Mouse (Mus musculus) myocyte (in vitro differentiated cells): ENCODE measurements around the gene Tex44. TPM values are rescaled to one million over a fixed set of nuclear protein-coding genes. Genes with fewer than 3 reads are reported as not detected.

Experiments
- H3K27me3 ChIP-seq: one replicate; pipeline ENCODE4 v1.6.1; 2011; ENCODE audit not compliant: control insufficient read depth, insufficient read depth, insufficient read length
- H3K36me3 ChIP-seq: one replicate; pipeline ENCODE4 v1.6.1; 2011; ENCODE audit not compliant: control insufficient read depth, insufficient read depth
- H3K4me2 ChIP-seq: one replicate; pipeline ENCODE4 v1.6.1; 2011; ENCODE audit warnings: low read depth, control low read depth
- H3K4me3 ChIP-seq: one replicate; pipeline ENCODE4 v1.5.1; 2011; ENCODE audit warnings: mild to moderate bottlenecking, control low read depth, moderate library complexity
- H3K79me2 ChIP-seq: one replicate; pipeline ENCODE4 v1.6.1; 2011; ENCODE audit not compliant: control insufficient read depth, insufficient read depth
- H3ac ChIP-seq: one replicate; pipeline ENCODE4 v1.6.1; 2011; ENCODE audit not compliant: control insufficient read depth, insufficient read length
- CEBPB ChIP-seq: IDR thresholded peaks from 2 replicates; pipeline ENCODE4 v1.6.1; 2011; ENCODE audit warnings: mild to moderate bottlenecking, moderate library complexity; ENCODE audit not compliant: poor library complexity, insufficient read depth, severe bottlenecking
- E2F4 ChIP-seq: IDR thresholded peaks from one replicate; pipeline ENCODE4 v1.6.1; 2011; ENCODE audit warnings: mild to moderate bottlenecking, control low read depth, moderate library complexity; ENCODE audit not compliant: insufficient read depth
- MAX ChIP-seq: IDR thresholded peaks from one replicate; pipeline ENCODE4 v1.6.1; 2011; ENCODE audit warnings: low read depth, mild to moderate bottlenecking, control low read depth
- MYOD1 ChIP-seq, 3 experiments: IDR thresholded peaks; one replicate each; pipeline ENCODE4 v1.6.1; 2011; ENCODE audit warnings: control low read depth in 2 of 3, low read depth in 2 of 3, mild to moderate bottlenecking in 2 of 3, moderate library complexity in 1 of 3; ENCODE audit not compliant: insufficient read length in 2 of 3, control insufficient read depth in 1 of 3
- MYOG ChIP-seq, 3 experiments: IDR thresholded peaks; one replicate each; pipeline ENCODE4 v1.6.1; 2011; ENCODE audit warnings: control low read depth in 2 of 3, low read depth in 2 of 3, mild to moderate bottlenecking in 2 of 3; ENCODE audit not compliant: insufficient read length in 2 of 3, control insufficient read depth in 1 of 3, insufficient read depth in 1 of 3
- POLR2A ChIP-seq: IDR thresholded peaks from one replicate; pipeline ENCODE4 v1.6.1; 2011; ENCODE audit warnings: low read depth, mild to moderate bottlenecking, control low read depth, moderate library complexity; ENCODE audit not compliant: insufficient read length
- POLR2AphosphoS2 ChIP-seq: IDR thresholded peaks from one replicate; pipeline ENCODE4 v1.6.1; 2011; ENCODE audit warnings: low read depth, control low read depth; ENCODE audit not compliant: insufficient read length
- REST ChIP-seq: IDR thresholded peaks from one replicate; pipeline ENCODE4 v1.6.1; 2011; ENCODE audit warnings: mild to moderate bottlenecking, control low read depth, moderate library complexity; ENCODE audit not compliant: insufficient read depth, insufficient read length
- SRF ChIP-seq: IDR thresholded peaks from one replicate; pipeline ENCODE4 v1.6.1; 2011; ENCODE audit warnings: low read depth; ENCODE audit not compliant: control insufficient read depth, insufficient read length
- TCF12 ChIP-seq: IDR thresholded peaks from one replicate; pipeline ENCODE4 v1.6.1; 2011; ENCODE audit warnings: mild to moderate bottlenecking, control low read depth; ENCODE audit not compliant: poor library complexity, insufficient read depth, severe bottlenecking
- TCF3 ChIP-seq: IDR thresholded peaks from one replicate; pipeline ENCODE4 v1.6.1; 2011; ENCODE audit warnings: low read depth, control low read depth; ENCODE audit not compliant: insufficient read length
- USF1 ChIP-seq: IDR thresholded peaks from one replicate; pipeline ENCODE4 v1.6.1; 2011; ENCODE audit warnings: low read depth, mild to moderate bottlenecking, control low read depth, moderate library complexity
- polyA plus RNA-seq: library from polyadenylated mRNA; unstranded; fragments of >200 nt; fragmentation: generic; extraction: Trizol; gene quantifications from one replicate; pipeline ENCODE4 v1.2.1, GENCODE M21; 2012; ENCODE audit warnings: missing spikeins

Tex44 gene
- polyA plus RNA-seq, 1 experiment = not detected

GRCm38 (mm10) chr1:86448272-86448671 is 22.1 kb downstream of the Tex44 start:
- Histone ChIP-seq H3K27me3 (no peaks in the 10 kb centered on the region), H3K36me3 (no peaks in the 10 kb centered on the region), H3K79me2 (no peaks in the 10 kb centered on the region), H3ac (no peak overlapping the region), H3K4me3 (no peak overlapping the region), H3K4me2 (peak overlapping the region; percentile 65)
- TF ChIP-seq POLR2A (no peak), MYOG (IDR thresholded peaks at IDR 0.05; ENCODE audit: control insufficient read depth in 1 of 3, insufficient read depth in 1 of 3, insufficient read length in 2 of 3, low read depth in 2 of 3) (peak in 2 of 3 experiments; percentile 8 to 13), POLR2AphosphoS2 (no peak), REST (no peak), TCF3 (no peak), MYOD1 (IDR thresholded peaks at IDR 0.05; ENCODE audit: control insufficient read depth in 1 of 3, insufficient read length in 2 of 3, low read depth in 2 of 3) (peak in 1 of 3 experiments; percentile 31), CEBPB (no peak)

GRCm38 (mm10) chr1:86449966-86450365 is 23.8 kb downstream of the Tex44 start:
- H3K4me3 ChIP-seq = no peak overlapping the region
- no peak overlapping the region for H3ac ChIP-seq
- H3K79me2 ChIP-seq = no peaks in the 10 kb centered on the region
- TF ChIP-seq USF1 = no peak
- TF ChIP-seq E2F4 = no peak
- no peak for TF ChIP-seq CEBPB
- TF ChIP-seq MYOD1 (IDR thresholded peaks at IDR 0.05; ENCODE audit: control insufficient read depth in 1 of 3, insufficient read length in 2 of 3, low read depth in 2 of 3) = no peak
- TF ChIP-seq SRF = no peak
- no peak for TF ChIP-seq POLR2AphosphoS2
- no peak for TF ChIP-seq MAX
- TF ChIP-seq REST = no peak
- no peak for TF ChIP-seq MYOG (IDR thresholded peaks at IDR 0.05; ENCODE audit: control insufficient read depth in 1 of 3, insufficient read depth in 1 of 3, insufficient read length in 2 of 3, low read depth in 2 of 3)
- no peak for TF ChIP-seq POLR2A
- TF ChIP-seq TCF3 = no peak
- no peak for TF ChIP-seq TCF12
- H3K4me2 ChIP-seq = no peak overlapping the region
- no peaks in the 10 kb centered on the region for H3K27me3 ChIP-seq
- no peaks in the 10 kb centered on the region for H3K36me3 ChIP-seq

DNA sequence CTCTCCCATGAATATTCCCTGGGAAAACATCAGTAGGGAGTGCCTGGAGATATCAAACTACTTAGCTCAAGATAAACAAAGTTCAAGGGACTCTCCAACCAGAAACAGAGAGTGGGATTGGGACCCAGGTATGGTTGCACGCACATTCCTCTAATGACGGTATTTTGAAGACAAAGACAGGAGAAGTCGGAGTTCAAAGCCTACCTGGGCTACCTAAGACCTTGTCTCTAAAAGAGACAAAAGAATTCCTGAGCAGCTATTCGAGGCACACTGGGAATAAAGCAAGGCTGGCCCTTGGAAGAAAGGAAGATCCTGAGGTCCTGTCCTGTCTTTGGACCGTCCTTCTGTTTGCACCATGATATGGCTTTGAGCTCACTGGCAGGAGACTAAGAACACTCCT is 26.6 kb downstream of the Tex44 start:
- no peak overlapping the region for H3K4me3 ChIP-seq
- no peaks in the 10 kb centered on the region for H3K27me3 ChIP-seq
- no peaks in the 10 kb centered on the region for H3K36me3 ChIP-seq
- H3ac ChIP-seq = no peak overlapping the region
- H3K4me2 ChIP-seq = no peak overlapping the region
- no peaks in the 10 kb centered on the region for H3K79me2 ChIP-seq
- TF ChIP-seq SRF (no peak), CEBPB (no peak), MYOG (IDR thresholded peaks at IDR 0.05; ENCODE audit: control insufficient read depth in 1 of 3, insufficient read depth in 1 of 3, insufficient read length in 2 of 3, low read depth in 2 of 3) (no peak), TCF12 (no peak), POLR2A (no peak), REST (no peak), TCF3 (no peak), POLR2AphosphoS2 (no peak), E2F4 (no peak), MAX (no peak), USF1 (no peak), MYOD1 (IDR thresholded peaks at IDR 0.05; ENCODE audit: control insufficient read depth in 1 of 3, insufficient read length in 2 of 3, low read depth in 2 of 3) (no peak)

DNA sequence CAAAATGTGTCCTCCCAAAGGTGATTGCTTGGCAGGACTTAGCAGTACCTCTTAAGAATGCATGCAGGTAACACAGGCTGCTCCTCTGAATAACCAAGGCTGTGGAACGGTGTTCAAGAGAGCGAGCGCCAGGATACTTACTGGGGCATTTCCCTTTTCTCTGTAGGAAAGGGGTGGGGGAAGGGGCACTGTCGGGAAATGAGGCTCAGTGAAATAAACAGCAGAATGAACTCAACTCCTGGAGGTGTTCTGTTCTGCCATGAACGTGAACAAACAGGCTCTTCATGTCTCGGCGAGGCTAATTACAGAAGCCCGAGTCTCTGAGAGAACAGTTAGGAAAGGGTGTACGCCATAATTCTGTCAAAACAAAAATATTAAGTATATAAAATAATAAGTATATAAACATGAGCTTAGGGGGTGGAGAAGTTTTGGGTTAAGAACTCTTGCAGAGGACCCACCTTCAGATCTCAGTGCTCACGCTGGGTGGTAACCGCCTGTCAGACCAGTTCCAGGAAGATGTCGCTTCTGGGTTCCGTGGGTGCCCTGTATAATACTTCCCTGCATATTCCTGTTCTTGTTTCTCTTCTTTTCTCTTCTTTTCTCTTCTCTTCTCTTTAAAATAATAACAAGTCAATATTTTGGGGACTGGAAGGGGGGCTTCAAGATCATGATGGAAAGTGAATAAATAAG is 30.9 kb downstream of the Tex44 start:
- H3K36me3 ChIP-seq = no peaks in the 10 kb centered on the region
- H3K4me3 ChIP-seq = no peak overlapping the region
- TF ChIP-seq CEBPB = no peak
- TF ChIP-seq SRF = no peak
- TF ChIP-seq USF1 = no peak
- no peak for TF ChIP-seq MYOG (IDR thresholded peaks at IDR 0.05; ENCODE audit: control insufficient read depth in 1 of 3, insufficient read depth in 1 of 3, insufficient read length in 2 of 3, low read depth in 2 of 3)
- no peak for TF ChIP-seq POLR2AphosphoS2
- TF ChIP-seq TCF12 = no peak
- no peak for TF ChIP-seq E2F4
- no peak for TF ChIP-seq MAX
- TF ChIP-seq MYOD1 (IDR thresholded peaks at IDR 0.05; ENCODE audit: control insufficient read depth in 1 of 3, insufficient read length in 2 of 3, low read depth in 2 of 3) = no peak
- TF ChIP-seq TCF3 = no peak
- H3K27me3 ChIP-seq = no peaks in the 10 kb centered on the region
- H3ac ChIP-seq = no peak overlapping the region
- H3K4me2 ChIP-seq = no peak overlapping the region
- no peaks in the 10 kb centered on the region for H3K79me2 ChIP-seq
